27 mouse cellular contexts compared by ENCODE assay signal in genomic region chr17:48332524-48332923, GRCm38 (mm10). TPM values are rescaled to one million over a fixed set of nuclear protein-coding genes. Genes with fewer than 3 reads are reported as not detected.
A peak's percentile ranks its signal among the peaks of the same experiment; 100 is the strongest.
DNase-seq lines count a peak whose midpoint lies in the region; TF ChIP-seq lines count a peak whose summit lies in the region.
"Had no signal": no experiment of that assay in that cellular context is flagged by ENCODE, and none has a peak within 500 bp of the region (broad histone marks: within the 10 kb centered on the region; RNA-seq: fewer than 3 reads in every experiment).

No protein-coding gene starts in this region.

- no peak overlapping the region for H3K9ac ChIP-seq in CH12.LX (ENCODE audit: insufficient read depth, low read depth)
- H3K9ac ChIP-seq: embryonic facial prominence, embryonic 13.5 days; forebrain, embryonic 13.5 days; hindbrain, embryonic 12.5 days had no signal

- peak; percentile 12 for DNase-seq in A20 (ENCODE audit: low read depth, low spot score)
- DNase-seq in CH12.LX (ENCODE audit: extremely low read depth): peak; percentile 67
- peak; percentile 71 for DNase-seq in induced T-regulatory cell, adult 2 months (ENCODE audit: low read depth)
- DNase-seq in kidney, adult 9 months: no peak
- DNase-seq in ovary, postnatal 36 days (ENCODE audit: low spot score): no peak
- DNase-seq in cerebellum, postnatal 25 days: no peak
- DNase-seq: adrenal gland, postnatal 10 days; adrenal gland, postnatal 36 days; B cell, adult 2 months; cerebellum, adult 18-20 months; cerebellum, adult 9-11 months; cerebellum, postnatal 36 days; embryo, embryonic 11 days; gastrocnemius, adult 2 months; gastrocnemius, postnatal 14 days; heart, adult 11 months had no signal

- H3K4me2 ChIP-seq in CH12.LX (ENCODE audit: insufficient read depth, low read depth, poor library complexity, severe bottlenecking): no peak overlapping the region; the same call in 1 of the 2 replicates
- H3K4me2 ChIP-seq: embryonic facial prominence, embryonic 13.5 days; forebrain, embryonic 13.5 days; heart, embryonic 11.5 days; hindbrain, embryonic 12.5 days had no signal

- dilution Hi-C loops in CH12.LX (cut with MboI; ENCODE audit: extremely low pct_ligation_motif_present, extremely low pct_unique_long_range_greater_than_20kb, low sequenced_read_pairs): no loop called here

- no peak overlapping the region for H3K27ac ChIP-seq in CH12.LX (ENCODE audit: insufficient read depth, low read depth)
- H3K27ac ChIP-seq: embryonic facial prominence, embryonic 10.5 days; embryonic facial prominence, embryonic 13.5 days; forebrain, embryonic 13.5 days; gastrocnemius, adult 2 months; hindbrain, embryonic 12.5 days had no signal

- in situ Hi-C loops in CH12.LX (cut with MboI; ENCODE audit: low pct_ligation_motif_present, low pct_unique_long_range_greater_than_20kb, low sequenced_read_pairs): loop anchor here (10.0 kb wide), 2 partner anchors 48 to 218 kb away; no protein-coding TSS in a partner anchor

- TF ChIP-seq POLR2A in CH12.LX (IDR thresholded peaks at IDR 0.05; ENCODE audit: low read depth, low read length): no peak

- no peaks in the 10 kb centered on the region for H3K79me2 ChIP-seq in CH12.LX (replicated peaks; ENCODE audit: control insufficient read depth, extremely low read depth, insufficient read depth, poor library complexity, severe bottlenecking)

- peak; percentile 93 for TF ChIP-seq EP300 in CH12.LX (IDR thresholded peaks at IDR 0.05; ENCODE audit: low read length)

- no peaks in the 10 kb centered on the region for H3K36me3 ChIP-seq in CH12.LX (replicated peaks in 1 of 2; ENCODE audit: control insufficient read depth in 1 of 2, insufficient read depth in 1 of 2, low read length in 1 of 2)
- H3K36me3 ChIP-seq: embryonic facial prominence, embryonic 10.5 days; embryonic facial prominence, embryonic 13.5 days; hindbrain, embryonic 12.5 days had no signal

- H3K9me3 ChIP-seq in CH12.LX (replicated peaks; ENCODE audit: low read length): no peaks in the 10 kb centered on the region
- H3K9me3 ChIP-seq: embryonic facial prominence, embryonic 10.5 days; embryonic facial prominence, embryonic 13.5 days; forebrain, embryonic 13.5 days; hindbrain, embryonic 12.5 days had no signal

- peaks cover 8% of the 10 kb centered on the region for H3K27me3 ChIP-seq in CH12.LX (replicated peaks)
- H3K27me3 ChIP-seq: embryonic facial prominence, embryonic 13.5 days; forebrain, embryonic 13.5 days; hindbrain, embryonic 12.5 days had no signal

- no peak for TF ChIP-seq RAD21 in CH12.LX (IDR thresholded peaks at IDR 0.05; ENCODE audit: low read depth, low read length)

- TF ChIP-seq CTCF in CH12.LX (conservative IDR thresholded peaks at IDR 0.05 in 1 of 2, IDR thresholded peaks at IDR 0.05 in 1 of 2; ENCODE audit: low read depth in 2 of 2, low read length in 2 of 2): no peak

- peaks cover 4 to 29% of the 10 kb centered on the region in 2 experiments; a peak in 3 of 4 replicates for H3K4me1 ChIP-seq in CH12.LX (ENCODE audit: control insufficient read depth in 1 of 2, insufficient read depth in 2 of 2)
- H3K4me1 ChIP-seq: embryonic facial prominence, embryonic 13.5 days; forebrain, embryonic 13.5 days; hindbrain, embryonic 12.5 days had no signal

- no peak overlapping the region for H3K4me3 ChIP-seq in CH12.LX (replicated peaks in 1 of 3; ENCODE audit: low read depth in 2 of 3, low read length in 2 of 3, poor library complexity in 1 of 3)
- H3K4me3 ChIP-seq: embryonic facial prominence, embryonic 10.5 days; embryonic facial prominence, embryonic 13.5 days; erythroblast, embryonic 14.5 days; forebrain, embryonic 13.5 days; gastrocnemius, adult 2 months; hindbrain, embryonic 12.5 days had no signal

TF ChIP-seq in CH12.LX, 34 proteins besides CTCF, POLR2A, EP300 and RAD21:
- TF ChIP-seq PAX5 (IDR thresholded peaks at IDR 0.05; ENCODE audit: low read length) (no peak), TBP (conservative IDR thresholded peaks at IDR 0.05; ENCODE audit: low read depth, low read length) (no peak), TCF12 (IDR thresholded peaks at IDR 0.05; ENCODE audit: low read depth, low read length) (peak; percentile 50; the same call in 1 of the 2 replicates), IRF4 (IDR thresholded peaks at IDR 0.05; ENCODE audit: low read depth, low read length) (peak; percentile 95), MAX (IDR thresholded peaks at IDR 0.05; ENCODE audit: low read length) (no peak), ZKSCAN1 (IDR thresholded peaks at IDR 0.05; ENCODE audit: borderline replicate concordance, low read depth, low read length) (no peak), ETS1 (conservative IDR thresholded peaks at IDR 0.05; ENCODE audit: low read depth, low read length) (peak; percentile 74), ZNF384 (IDR thresholded peaks at IDR 0.05; ENCODE audit: low read depth, low read length) (peak; percentile 91), MEF2A (IDR thresholded peaks at IDR 0.05; ENCODE audit: borderline replicate concordance, low read depth, low read length) (peak; percentile 84), HCFC1 (IDR thresholded peaks at IDR 0.05; ENCODE audit: low read depth, low read length) (no peak), BHLHE40 (IDR thresholded peaks at IDR 0.05; ENCODE audit: low read depth, low read length) (peak; percentile 84), MAFK (IDR thresholded peaks at IDR 0.05; ENCODE audit: insufficient replicate concordance, low read length) (peak; percentile 85), JUND (conservative IDR thresholded peaks at IDR 0.05; ENCODE audit: low read depth, low read length) (peak; percentile 95), CHD1 (IDR thresholded peaks at IDR 0.05; ENCODE audit: low read depth, low read length) (no peak), SMC3 (IDR thresholded peaks at IDR 0.05; ENCODE audit: low read depth, low read length) (no peak), JUN (IDR thresholded peaks at IDR 0.05; ENCODE audit: insufficient read depth, low read depth, low read length) (peak; percentile 77; the same call in 1 of the 2 replicates)

RNA-seq across cellular contexts. Expression of gene Trem2, which starts 13.7 kb away (rescaled TPM):
- total RNA-seq in CH12.LX (2012; rRNA removed) (not detected in 2 replicates), CH12.LX (2014; rRNA removed) (not detected in 2 replicates)
- not detected in 2 replicates for polyA plus RNA-seq in CH12.LX (2012; ENCODE audit: insufficient read length, low read depth)
- total RNA-seq: hematopoietic stem cell, adult 5-6 weeks had no signal

RNA-seq across cellular contexts. Expression of gene B430306N03Rik, which starts 16.6 kb away (rescaled TPM):
- total RNA-seq in CH12.LX (2012; rRNA removed): 0.08 TPM in 1 of 2 replicates, not detected in the other
- 0.21 and 0.35 TPM in 2 replicates for total RNA-seq in CH12.LX (2014; rRNA removed)
- polyA plus RNA-seq in CH12.LX (2012; ENCODE audit: insufficient read length, low read depth): 1.0 and 1.6 TPM in 2 replicates
- total RNA-seq: gastrocnemius, adult 2 months had no signal
- polyA plus RNA-seq: embryonic facial prominence, embryonic 10.5 days; embryonic facial prominence, embryonic 13.5 days; forebrain, embryonic 16.5 days; hindbrain, embryonic 12.5 days had no signal

RNA-seq across cellular contexts. Expression of gene Treml1, which starts 27.2 kb away (rescaled TPM):
- not detected in 2 replicates for total RNA-seq in CH12.LX (2012; rRNA removed)
- total RNA-seq in CH12.LX (2014; rRNA removed): not detected in 2 replicates
- polyA plus RNA-seq in CH12.LX (2012; ENCODE audit: insufficient read length, low read depth): not detected in 2 replicates
- total RNA-seq: gastrocnemius, adult 2 months; gastrocnemius, postnatal 14 days had no signal

RNA-seq across cellular contexts. Expression of gene Treml2, which starts 33.2 kb away (rescaled TPM):
- total RNA-seq in CH12.LX (2012; rRNA removed) (1.3 and 2.4 TPM in 2 replicates), CH12.LX (2014; rRNA removed) (5.5 and 6.4 TPM in 2 replicates)
- 9.8 and 10.2 TPM in 2 replicates for polyA plus RNA-seq in CH12.LX (2012; ENCODE audit: insufficient read length, low read depth)
- total RNA-seq: gastrocnemius, adult 2 months had no signal
- polyA plus RNA-seq: forebrain, embryonic 16.5 days; heart, postnatal 0 days; hindbrain, embryonic 16.5 days; intestine, postnatal 0 days had no signal

Comparison
In these comparisons a context has a peak if more than half of its experiments do, and no peak if none do; other contexts are left out.
1. DNase-seq: peak in A20 (single experiment), CH12.LX (single experiment) and induced T-regulatory cell, adult 2 months (single experiment); none in kidney, adult 9 months (single experiment), ovary, postnatal 36 days (single experiment) and cerebellum, postnatal 25 days (0 of 2).